Mouse (Mus musculus): ENCODE results near the gene Nrxn1.

DNA sequence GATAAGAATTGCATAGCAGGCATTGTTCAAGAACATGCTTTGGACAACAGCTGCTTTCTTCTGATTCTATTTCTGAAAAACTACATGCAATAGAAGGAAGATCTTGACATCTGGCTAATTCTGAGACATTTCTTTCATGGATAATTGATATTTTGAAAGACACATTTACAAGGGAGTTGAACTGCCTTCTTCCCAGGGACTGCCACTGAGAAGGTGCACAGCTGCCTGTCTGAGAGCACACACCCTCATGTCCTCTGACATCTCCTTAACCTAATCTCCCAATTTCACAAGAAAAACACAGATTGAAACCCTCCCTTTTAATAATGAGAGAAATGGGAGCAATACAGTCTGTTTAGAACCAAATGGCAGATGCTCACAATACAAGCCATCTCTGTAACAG, 884.3 kb downstream of the Nrxn1 start:
- TF ChIP-seq TCF12 (IDR thresholded peaks at IDR 0.05; ENCODE audit: insufficient read depth, poor library complexity, severe bottlenecking), result no peak
- TF ChIP-seq USF1 (IDR thresholded peaks at IDR 0.05; ENCODE audit: low read depth), result no peak
